Mouse (Mus musculus): Measurements from ENCODE around the gene Baiap2l2.

DNA sequence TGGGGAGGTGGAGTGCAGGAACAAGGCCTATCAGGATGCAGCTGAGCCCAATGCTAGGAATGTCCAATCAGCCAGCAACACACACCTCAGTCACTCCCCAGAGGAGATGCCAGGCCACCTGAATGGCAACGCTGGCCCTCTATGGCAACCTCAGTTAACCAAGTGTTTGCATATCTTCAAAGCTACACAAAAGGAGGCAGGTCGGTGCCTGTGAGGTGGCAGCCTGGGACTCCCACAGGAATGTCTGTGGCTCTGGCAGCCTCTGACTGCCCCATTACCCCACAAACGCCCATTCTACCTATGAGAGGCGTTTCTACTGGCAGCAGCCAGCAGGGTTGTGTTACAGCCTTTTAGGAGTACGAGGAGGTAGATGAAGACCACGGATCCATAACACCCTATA is 13.2 kb upstream of the Baiap2l2 start:
- no peak for TF ChIP-seq CTCF (IDR thresholded peaks at IDR 0.05; ENCODE audit: extremely low read depth, insufficient read depth, insufficient read length, insufficient replicate concordance)
- no peak for TF ChIP-seq POLR2A (IDR thresholded peaks at IDR 0.05; ENCODE audit: low read depth, low read length)
